Mouse (Mus musculus): Measurements from ENCODE around the gene Rbl1. TPM values are rescaled to one million over a fixed set of nuclear protein-coding genes. Genes with fewer than 3 reads are reported as not detected.

The Rbl1 gene
- polyA plus RNA-seq, 1 experiment: 20.9 TPM

- H3K27ac ChIP-seq (ENCODE audit: control insufficient read depth, insufficient read depth, low read length): peak overlapping the region; percentile 48; the same call in 1 of the 2 replicates
- H3K4me1 ChIP-seq (replicated peaks; ENCODE audit: control insufficient read depth, insufficient read depth, low read length): peaks cover 7% of the 10 kb centered on the region
- H3K27me3 ChIP-seq (ENCODE audit: control insufficient read depth, insufficient read depth, low read length): no peaks in the 10 kb centered on the region; the same call in 1 of the 2 replicates
- H3K36me3 ChIP-seq (ENCODE audit: control insufficient read depth, insufficient read depth, low read length): no peaks in the 10 kb centered on the region
- 41% methylated on average over 8 of the region's 8 CpGs for WGBS
- no peak for DNase-seq
- TF ChIP-seq POLR2A (IDR thresholded peaks at IDR 0.05; ENCODE audit: control insufficient read depth, extremely low read depth, insufficient read depth, low read length, poor library complexity): no peak
- no peak for TF ChIP-seq CTCF (IDR thresholded peaks at IDR 0.05; ENCODE audit: borderline replicate concordance, control insufficient read depth, extremely low read depth, insufficient read depth, low read length, poor library complexity)
- H3K4me3 ChIP-seq (ENCODE audit: control insufficient read depth, insufficient read depth, low read length): no peak overlapping the region
These were observed 73.4 kb downstream of the Rbl1 start for GRCm38 (mm10) chr2:157130813-157131514.

- Histone ChIP-seq H3K4me1 (replicated peaks; ENCODE audit: control insufficient read depth, insufficient read depth, low read length) (peaks cover 7% of the 10 kb centered on the region), H3K27ac (ENCODE audit: control insufficient read depth, insufficient read depth, low read length) (no peak overlapping the region), H3K4me3 (ENCODE audit: control insufficient read depth, insufficient read depth, low read length) (no peak overlapping the region), H3K27me3 (ENCODE audit: control insufficient read depth, insufficient read depth, low read length) (no peaks in the 10 kb centered on the region; the same call in 1 of the 2 replicates), H3K36me3 (ENCODE audit: control insufficient read depth, insufficient read depth, low read length) (no peaks in the 10 kb centered on the region)
- TF ChIP-seq CTCF (IDR thresholded peaks at IDR 0.05; ENCODE audit: borderline replicate concordance, control insufficient read depth, extremely low read depth, insufficient read depth, low read length, poor library complexity) (no peak), POLR2A (IDR thresholded peaks at IDR 0.05; ENCODE audit: control insufficient read depth, extremely low read depth, insufficient read depth, low read length, poor library complexity) (no peak)
- DNase-seq: no peak
- 4% methylated on average over 11 of the region's 11 CpGs for WGBS
These were observed 74.7 kb downstream of the Rbl1 start for GRCm38 (mm10) chr2:157129601-157130164.

- TF ChIP-seq POLR2A (IDR thresholded peaks at IDR 0.05; ENCODE audit: control insufficient read depth, extremely low read depth, insufficient read depth, low read length, poor library complexity): no peak
- TF ChIP-seq CTCF (IDR thresholded peaks at IDR 0.05; ENCODE audit: borderline replicate concordance, control insufficient read depth, extremely low read depth, insufficient read depth, low read length, poor library complexity): no peak
- no peak for DNase-seq
- H3K36me3 ChIP-seq (ENCODE audit: control insufficient read depth, insufficient read depth, low read length): no peaks in the 10 kb centered on the region
- WGBS: 14% methylated on average over 4 of the region's 4 CpGs
- no peak overlapping the region for H3K4me3 ChIP-seq (ENCODE audit: control insufficient read depth, insufficient read depth, low read length)
- H3K4me1 ChIP-seq (replicated peaks; ENCODE audit: control insufficient read depth, insufficient read depth, low read length): peaks cover 5% of the 10 kb centered on the region; the same call in 1 of the 2 replicates
- no peak overlapping the region for H3K27ac ChIP-seq (ENCODE audit: control insufficient read depth, insufficient read depth, low read length)
- no peaks in the 10 kb centered on the region; the same call in 1 of the 2 replicates for H3K27me3 ChIP-seq (ENCODE audit: control insufficient read depth, insufficient read depth, low read length)
These were observed 75.2 kb downstream of the Rbl1 start for GRCm38 (mm10) chr2:157129096-157129495.

- no peaks in the 10 kb centered on the region for H3K36me3 ChIP-seq (ENCODE audit: control insufficient read depth, insufficient read depth, low read length)
These were observed 76.3 kb downstream of the Rbl1 start for GRCm38 (mm10) chr2:157128072-157128471.

GRCm38 (mm10) chr2:157127370-157127769 lies 77.0 kb downstream of the Rbl1 start:
- 95% methylated on average over 3 of the region's 3 CpGs for WGBS

More at GRCm38 (mm10) chr2:157128072-157128471, 76.3 kb downstream of the Rbl1 start:
- TF ChIP-seq CTCF (IDR thresholded peaks at IDR 0.05; ENCODE audit: borderline replicate concordance, control insufficient read depth, extremely low read depth, insufficient read depth, low read length, poor library complexity) (no peak), POLR2A (IDR thresholded peaks at IDR 0.05; ENCODE audit: control insufficient read depth, extremely low read depth, insufficient read depth, low read length, poor library complexity) (no peak)
- no peak for DNase-seq
- Histone ChIP-seq H3K4me1 (replicated peaks; ENCODE audit: control insufficient read depth, insufficient read depth, low read length) (peaks cover 5% of the 10 kb centered on the region; the same call in 1 of the 2 replicates), H3K27me3 (ENCODE audit: control insufficient read depth, insufficient read depth, low read length) (no peaks in the 10 kb centered on the region; the same call in 1 of the 2 replicates), H3K4me3 (ENCODE audit: control insufficient read depth, insufficient read depth, low read length) (no peak overlapping the region), H3K27ac (ENCODE audit: control insufficient read depth, insufficient read depth, low read length) (no peak overlapping the region)
- WGBS: 53% methylated on average over 4 of the region's 4 CpGs

GRCm38 (mm10) chr2:157125246-157125645 lies 79.1 kb downstream of the Rbl1 start:
- no peaks in the 10 kb centered on the region; the same call in 1 of the 2 replicates for H3K27me3 ChIP-seq (ENCODE audit: control insufficient read depth, insufficient read depth, low read length)
- no peaks in the 10 kb centered on the region for H3K36me3 ChIP-seq (ENCODE audit: control insufficient read depth, insufficient read depth, low read length)
- H3K4me3 ChIP-seq (ENCODE audit: control insufficient read depth, insufficient read depth, low read length): no peak overlapping the region
- no peak overlapping the region for H3K27ac ChIP-seq (ENCODE audit: control insufficient read depth, insufficient read depth, low read length)
- no peak for TF ChIP-seq POLR2A (IDR thresholded peaks at IDR 0.05; ENCODE audit: control insufficient read depth, extremely low read depth, insufficient read depth, low read length, poor library complexity)
- no peak for TF ChIP-seq CTCF (IDR thresholded peaks at IDR 0.05; ENCODE audit: borderline replicate concordance, control insufficient read depth, extremely low read depth, insufficient read depth, low read length, poor library complexity)
- peaks cover 4% of the 10 kb centered on the region for H3K4me1 ChIP-seq (replicated peaks; ENCODE audit: control insufficient read depth, insufficient read depth, low read length)
- no peak for DNase-seq
- WGBS: 91% methylated on average over 3 of the region's 3 CpGs

More at GRCm38 (mm10) chr2:157127370-157127769, 77.0 kb downstream of the Rbl1 start:
- peaks cover 5% of the 10 kb centered on the region; the same call in 1 of the 2 replicates for H3K4me1 ChIP-seq (replicated peaks; ENCODE audit: control insufficient read depth, insufficient read depth, low read length)
- no peak overlapping the region for H3K27ac ChIP-seq (ENCODE audit: control insufficient read depth, insufficient read depth, low read length)
- TF ChIP-seq POLR2A (IDR thresholded peaks at IDR 0.05; ENCODE audit: control insufficient read depth, extremely low read depth, insufficient read depth, low read length, poor library complexity) (no peak), CTCF (IDR thresholded peaks at IDR 0.05; ENCODE audit: borderline replicate concordance, control insufficient read depth, extremely low read depth, insufficient read depth, low read length, poor library complexity) (no peak)
- H3K4me3 ChIP-seq (ENCODE audit: control insufficient read depth, insufficient read depth, low read length): no peak overlapping the region
- H3K36me3 ChIP-seq (ENCODE audit: control insufficient read depth, insufficient read depth, low read length): no peaks in the 10 kb centered on the region
- no peaks in the 10 kb centered on the region; the same call in 1 of the 2 replicates for H3K27me3 ChIP-seq (ENCODE audit: control insufficient read depth, insufficient read depth, low read length)
- DNase-seq: no peak

Data from thymus, adult 2 months (tissue).